Mouse (Mus musculus): ENCODE data around the gene Yy1.
A peak's percentile ranks its signal among the peaks of the same experiment; 100 is the strongest.

Yy1 gene

DNA sequence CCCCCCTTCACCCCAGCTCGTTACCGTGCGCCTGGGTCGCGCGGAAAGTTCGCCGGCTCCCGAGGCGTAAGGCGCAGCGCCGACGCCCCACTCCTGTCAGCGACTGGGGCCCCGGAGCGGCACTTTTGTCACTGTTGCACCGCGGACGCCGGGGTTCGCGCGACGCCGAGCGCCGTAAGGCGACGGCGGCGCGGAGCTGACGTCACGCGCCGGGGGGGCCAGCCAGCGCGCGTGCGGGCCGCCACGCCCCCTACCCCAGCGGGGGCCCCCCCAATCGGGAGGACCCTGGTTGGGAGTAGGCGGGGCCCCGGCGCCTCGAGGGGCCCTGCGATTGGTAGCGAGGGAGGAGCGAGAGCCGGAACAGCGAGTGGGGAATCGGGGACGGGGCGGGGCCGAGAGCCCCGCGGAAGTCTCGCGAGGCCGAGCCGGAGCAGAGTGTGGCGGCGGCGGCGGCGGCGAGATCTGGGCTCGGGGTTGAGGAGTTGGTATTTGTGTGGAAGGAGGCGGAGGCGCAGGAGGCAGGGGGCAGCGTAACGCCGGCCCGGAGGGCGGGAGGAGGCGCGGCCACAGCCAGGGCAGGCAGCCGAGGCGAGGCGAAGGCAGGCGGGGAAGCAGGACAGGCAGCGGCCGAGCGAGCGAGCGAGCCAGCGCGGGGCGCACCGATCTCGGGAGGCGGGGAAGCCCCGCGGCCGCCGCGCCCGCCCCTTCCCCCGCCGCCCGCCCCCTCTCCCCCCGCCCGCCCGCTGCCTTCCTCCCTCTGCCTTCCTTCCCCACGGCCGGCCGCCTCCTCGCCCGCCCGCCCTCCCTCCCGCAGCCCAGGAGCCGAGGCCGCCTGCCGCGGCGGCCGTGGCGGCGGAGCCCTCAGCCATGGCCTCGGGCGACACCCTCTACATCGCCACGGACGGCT, at the start of gene Yy1:
Yy1 (plus strand) TSS at position 428 of the 907 bp plus-strand sequence.
- peak; percentile 99 for DNase-seq (ENCODE audit: low spot score in 2 of 2)

DNA sequence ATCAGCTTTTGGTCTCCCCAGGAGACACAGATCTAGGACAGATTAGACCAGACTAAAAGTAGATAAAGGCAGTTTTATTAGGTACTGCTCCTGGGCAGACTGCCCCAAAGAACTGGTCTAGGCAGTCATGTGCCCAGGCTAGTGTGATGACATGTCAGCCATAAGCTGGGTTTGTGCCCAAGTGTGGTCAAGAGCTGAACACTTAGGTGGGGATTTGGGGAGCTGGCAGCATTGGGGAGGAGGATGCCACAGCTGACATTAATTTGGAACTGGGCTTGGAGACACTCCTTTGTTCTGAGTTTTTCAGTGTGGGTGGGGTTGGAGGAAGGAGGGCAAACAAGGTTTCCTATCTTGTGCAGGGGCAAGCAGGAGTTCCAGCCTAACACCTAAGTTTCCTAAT, 46.8 kb upstream of the Yy1 start:
- no peak for DNase-seq (ENCODE audit: low spot score in 2 of 2)

DNA sequence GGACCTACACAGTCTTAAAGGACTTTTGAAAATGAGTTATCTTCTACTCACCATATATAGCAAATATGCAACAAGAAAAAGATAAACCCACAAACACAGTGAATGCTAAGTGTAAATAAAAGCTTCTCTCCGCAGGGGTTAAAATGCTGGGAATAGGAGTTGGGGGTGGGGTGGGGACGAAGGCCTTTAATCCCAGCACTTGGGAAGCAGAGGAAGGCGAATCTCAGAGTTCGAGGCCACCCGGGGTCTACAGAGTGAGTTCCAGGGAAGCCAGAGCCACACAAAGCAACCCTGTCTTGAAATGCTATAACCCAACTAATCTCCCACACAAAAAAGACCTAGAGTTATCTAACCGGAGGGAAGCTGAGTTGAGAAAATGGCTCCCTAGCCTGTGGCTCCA, 43.8 kb upstream of the Yy1 start:
- no peak for DNase-seq (ENCODE audit: low spot score in 2 of 2)

DNA sequence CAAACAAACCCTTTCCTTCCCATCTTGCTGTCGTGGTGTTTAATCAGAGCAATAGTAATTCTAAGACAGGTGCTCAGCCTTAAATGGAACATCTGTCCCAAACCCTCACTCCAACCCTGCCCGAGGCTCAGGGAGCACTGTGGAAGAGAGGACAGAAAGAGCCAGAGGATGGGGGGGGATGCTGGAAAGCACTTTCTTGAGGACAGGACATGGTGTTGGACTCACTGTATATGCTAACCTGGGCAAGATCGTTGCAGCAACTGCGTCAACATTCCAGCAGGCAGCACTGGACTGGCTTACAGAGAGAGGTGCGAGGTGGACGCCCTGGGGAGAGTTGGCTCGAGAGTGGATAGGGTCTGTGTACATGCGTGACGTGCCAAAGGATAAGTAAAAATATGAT, 43.3 kb upstream of the Yy1 start:
- DNase-seq (ENCODE audit: low spot score in 2 of 2) = no peak

DNA sequence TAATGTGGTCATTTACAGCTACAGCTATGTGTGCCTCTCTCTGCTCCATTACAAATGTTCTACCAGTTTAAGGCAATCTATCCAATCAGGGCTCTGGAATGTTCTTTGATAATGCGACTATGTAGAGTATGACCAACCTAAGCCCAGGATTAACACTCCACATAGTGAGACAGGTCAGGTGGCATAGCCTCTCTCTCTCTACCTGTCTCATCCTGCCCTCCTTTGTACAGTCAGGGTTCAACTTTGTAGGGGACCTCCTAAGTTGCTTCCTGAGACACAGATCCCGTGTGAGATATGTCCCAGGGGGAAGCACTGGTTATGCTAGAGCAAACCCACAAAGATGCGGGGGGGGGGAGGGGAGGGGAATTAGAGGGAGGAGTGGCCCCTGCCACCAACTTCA, 42.5 kb upstream of the Yy1 start:
- no peak for DNase-seq (ENCODE audit: low spot score in 2 of 2)

DNA sequence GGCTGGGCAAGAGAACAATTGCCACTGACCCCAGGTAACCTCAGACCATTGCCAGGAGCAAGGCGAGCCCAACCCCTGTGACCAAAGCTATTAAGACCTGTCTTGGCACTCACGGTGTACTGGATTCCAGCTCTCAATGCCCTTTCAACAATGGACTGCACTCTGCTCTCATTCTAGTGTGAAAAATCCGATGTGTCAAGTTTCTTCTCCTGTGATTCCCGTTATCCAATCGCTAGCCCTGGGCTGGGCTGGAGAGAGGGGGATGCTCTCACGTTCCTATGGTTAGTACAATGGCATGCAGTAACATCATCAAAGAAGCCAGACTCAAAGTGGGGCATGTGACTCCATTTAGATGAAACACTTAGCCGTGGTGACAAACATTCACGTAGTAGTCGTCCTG, 41.0 kb upstream of the Yy1 start:
- no peak for DNase-seq (ENCODE audit: low spot score in 2 of 2)

DNA sequence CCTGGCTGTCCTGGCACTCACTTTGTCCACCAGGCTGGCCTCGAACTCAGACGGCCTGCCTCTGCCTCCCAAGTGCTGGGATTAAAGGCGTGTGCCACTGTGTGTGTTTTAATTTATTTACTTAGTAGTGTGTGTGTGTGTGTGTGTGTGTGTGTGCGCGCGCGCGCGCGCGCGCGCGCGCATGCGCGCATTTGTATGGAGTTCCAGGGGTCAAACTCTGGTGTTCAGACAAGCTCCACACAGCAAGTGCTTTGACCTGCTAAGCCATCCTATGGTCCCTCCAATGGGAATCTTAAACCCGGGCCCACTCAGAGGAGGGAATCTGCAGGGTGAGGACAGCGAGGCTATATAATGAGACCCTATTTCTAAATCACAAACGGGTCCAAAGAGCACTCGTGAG, 37.6 kb upstream of the Yy1 start:
- DNase-seq (ENCODE audit: low spot score in 2 of 2) = no peak

DNA sequence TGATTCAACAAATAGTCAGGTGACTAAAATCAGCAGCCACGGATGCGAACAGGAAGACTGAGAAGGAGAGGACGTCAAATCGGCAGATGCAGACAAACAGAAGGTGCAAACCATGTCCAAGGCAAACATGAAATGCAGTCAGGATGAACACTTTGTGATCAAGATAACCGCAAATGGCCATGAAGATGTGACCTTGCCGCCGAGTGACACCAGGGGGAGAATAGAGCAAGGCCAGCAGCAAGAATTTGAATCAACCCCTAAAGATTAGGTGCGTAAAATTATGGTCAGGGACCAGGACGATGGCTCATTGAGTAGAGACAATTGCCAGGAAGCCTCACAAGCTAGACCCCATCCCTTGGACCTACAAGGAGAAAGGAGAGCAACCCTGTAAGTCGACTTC, 36.2 kb upstream of the Yy1 start:
- no peak for DNase-seq (ENCODE audit: low spot score in 2 of 2)

DNA sequence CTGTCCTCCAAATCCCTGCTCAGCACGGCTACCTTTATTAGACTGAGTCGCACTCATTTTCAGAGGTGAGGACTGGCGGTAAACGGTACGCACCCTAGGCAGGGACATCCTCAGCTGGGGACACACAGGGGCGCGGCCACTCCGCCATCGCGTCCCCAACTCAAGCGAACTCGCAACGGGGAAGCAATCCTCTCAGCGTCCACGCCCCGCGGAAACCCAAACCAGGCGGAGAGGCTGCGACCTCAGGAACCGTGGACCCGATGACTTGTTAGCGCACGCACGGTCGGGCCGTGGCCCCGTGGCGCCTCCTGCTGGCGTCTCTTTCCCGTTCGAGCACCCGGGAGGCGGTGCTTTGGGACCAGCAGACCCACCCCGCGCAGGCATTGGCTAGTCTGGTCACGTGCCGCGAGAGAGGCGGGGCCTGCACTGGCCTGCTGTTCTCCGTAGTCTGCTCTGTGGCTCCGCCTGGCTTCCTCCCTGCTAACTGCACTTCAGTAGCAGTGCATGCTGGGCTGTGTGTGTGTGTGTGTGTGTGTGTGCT, 35.0 kb upstream of the Yy1 start:
- peak; percentile 97 for DNase-seq (ENCODE audit: low spot score in 2 of 2)

DNA sequence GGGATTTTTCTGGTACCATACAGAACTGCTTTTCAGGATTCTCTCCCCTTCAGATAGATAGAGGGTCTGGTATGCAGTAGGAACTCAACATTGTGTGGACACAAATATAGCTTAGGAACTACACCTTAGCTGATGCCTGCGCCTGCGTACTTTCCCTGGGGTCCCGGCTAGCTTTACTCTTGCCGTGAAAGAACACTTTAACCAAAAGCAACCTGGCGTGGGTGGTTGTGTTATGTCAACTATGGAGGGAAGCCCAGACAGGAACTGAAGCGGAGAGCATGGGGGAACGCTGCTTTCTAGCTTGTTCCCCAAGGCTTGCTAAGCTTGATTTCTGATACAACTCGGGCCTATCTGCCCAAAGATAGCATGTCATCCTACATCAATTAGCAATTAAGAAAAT, 34.5 kb upstream of the Yy1 start:
- no peak for DNase-seq (ENCODE audit: low spot score in 2 of 2)

DNA sequence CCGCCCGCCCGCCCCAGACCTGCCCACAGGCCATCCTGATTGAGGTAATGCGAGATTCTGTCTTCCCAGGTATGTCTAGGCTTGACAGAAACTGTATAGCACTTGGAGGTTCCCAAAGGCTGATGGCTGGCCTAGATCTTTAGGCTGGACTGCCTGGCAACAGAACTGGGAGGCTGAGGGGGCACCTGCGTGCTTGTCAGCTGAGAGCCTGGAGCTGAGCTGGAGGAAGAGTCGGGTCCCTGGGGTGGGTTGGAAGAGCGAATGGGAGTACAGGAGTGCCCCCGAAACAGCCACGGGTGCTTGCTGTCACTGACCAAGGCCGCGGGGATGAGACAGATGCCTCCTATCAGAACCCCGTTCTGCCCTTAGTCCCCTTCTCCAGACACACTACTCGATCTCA, 34.1 kb upstream of the Yy1 start:
- DNase-seq (ENCODE audit: low spot score in 2 of 2) = no peak

DNA sequence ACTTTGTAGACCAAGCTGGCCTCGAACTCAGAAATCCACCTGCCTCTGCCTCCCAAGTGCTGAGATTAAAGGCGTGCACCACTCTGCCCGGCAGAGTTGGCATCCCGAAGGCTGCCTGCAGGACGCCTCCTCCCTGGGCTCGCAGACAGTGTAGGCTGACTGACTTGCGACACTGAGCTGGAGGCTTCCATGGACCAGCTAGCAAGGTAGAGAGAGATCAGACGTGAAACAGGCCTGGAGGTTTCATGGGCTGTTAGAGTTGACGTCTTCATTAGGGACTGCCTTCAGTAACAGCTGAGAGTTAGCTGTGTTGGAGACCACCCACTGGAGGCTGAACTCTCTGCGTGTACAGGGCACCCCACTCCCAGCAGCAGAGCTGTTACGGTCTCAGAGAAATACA, 33.5 kb upstream of the Yy1 start:
- no peak for DNase-seq (ENCODE audit: low spot score in 2 of 2)

DNA sequence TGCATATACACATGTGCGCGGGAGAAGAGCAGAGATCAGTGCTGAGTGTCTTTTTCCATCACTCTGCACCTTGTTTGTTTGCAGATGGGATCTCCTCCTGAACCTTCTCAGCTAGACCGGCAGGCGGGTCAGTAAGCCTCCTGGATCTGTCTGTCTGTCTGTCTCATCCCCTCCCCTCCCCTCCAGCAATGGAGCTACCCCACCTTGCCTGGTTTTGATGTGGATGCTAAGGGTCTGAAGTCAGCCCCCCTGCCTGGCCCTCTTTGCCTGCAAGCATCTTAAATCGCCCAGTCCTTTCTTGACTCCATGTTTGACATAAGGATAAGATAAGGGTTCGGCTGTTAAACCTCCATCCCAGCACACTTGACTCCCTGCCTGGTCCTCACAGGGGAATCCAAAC, 32.8 kb upstream of the Yy1 start:
- no peak for DNase-seq (ENCODE audit: low spot score in 2 of 2)

DNA sequence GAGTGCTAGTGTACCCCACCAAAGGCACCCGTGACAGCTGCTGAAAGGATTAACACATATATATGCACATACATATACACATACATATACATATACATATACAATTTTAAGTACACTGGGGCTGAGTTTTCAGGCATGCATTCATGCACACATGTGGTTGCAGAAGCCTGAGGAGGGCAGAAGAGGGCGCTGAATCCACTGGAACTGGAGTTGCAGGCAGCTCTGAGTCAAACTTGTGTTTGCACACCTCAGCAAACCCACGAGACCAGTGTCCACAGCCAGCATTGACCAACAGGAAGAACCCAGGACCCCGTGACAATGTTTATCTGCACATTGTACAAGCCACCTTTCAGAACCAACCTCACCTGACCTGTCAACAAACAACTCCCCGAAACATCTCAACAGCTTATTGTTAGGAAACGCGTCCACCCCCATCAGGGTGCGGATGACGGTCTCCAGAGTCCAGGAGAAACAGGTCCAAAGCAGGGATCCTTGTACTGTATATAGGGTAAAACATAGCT, 32.2 kb upstream of the Yy1 start:
- DNase-seq (ENCODE audit: low spot score in 2 of 2) = peak; percentile 42 to 47

DNA sequence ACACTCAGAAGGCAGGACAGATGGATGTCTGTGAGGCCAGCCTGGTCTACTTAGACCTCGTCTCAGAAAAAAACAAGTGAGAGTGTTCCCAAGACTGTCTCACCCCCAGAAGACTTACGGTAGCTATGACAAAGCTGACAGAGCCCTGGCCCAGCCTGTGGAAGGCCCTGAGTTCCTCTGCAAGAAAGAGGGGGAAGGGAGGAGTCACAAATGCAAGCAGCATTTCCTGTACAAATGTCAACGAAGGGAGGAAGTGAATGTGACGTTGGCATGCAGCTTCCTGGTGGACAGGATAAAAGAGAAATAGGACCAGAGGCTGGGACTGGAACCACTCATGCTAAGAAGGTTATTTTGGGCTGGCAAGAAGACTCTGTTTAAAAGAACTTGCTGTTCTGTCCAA, 31.6 kb upstream of the Yy1 start:
- DNase-seq (ENCODE audit: low spot score in 2 of 2) = peak; percentile 76 to 81

DNA sequence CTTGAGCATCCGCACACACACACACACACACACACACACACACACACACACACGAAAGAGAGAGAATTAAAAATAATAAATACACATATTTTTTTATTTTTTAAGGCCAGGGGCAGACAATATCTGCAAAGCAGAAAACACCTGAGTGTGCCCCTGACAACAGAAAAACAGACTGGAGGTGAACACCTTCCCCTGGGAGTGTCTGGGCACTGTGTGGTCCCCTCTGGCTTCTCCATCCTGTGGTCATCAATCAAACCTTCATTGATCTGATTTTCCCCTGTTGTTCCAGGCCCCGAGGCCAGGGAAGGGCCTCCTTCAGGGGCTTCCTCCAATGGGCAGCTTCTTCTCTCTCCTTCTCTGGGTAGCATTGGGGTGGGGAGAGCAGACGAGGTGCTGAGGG, 31.1 kb upstream of the Yy1 start:
- no peak for DNase-seq (ENCODE audit: low spot score in 2 of 2)

DNA sequence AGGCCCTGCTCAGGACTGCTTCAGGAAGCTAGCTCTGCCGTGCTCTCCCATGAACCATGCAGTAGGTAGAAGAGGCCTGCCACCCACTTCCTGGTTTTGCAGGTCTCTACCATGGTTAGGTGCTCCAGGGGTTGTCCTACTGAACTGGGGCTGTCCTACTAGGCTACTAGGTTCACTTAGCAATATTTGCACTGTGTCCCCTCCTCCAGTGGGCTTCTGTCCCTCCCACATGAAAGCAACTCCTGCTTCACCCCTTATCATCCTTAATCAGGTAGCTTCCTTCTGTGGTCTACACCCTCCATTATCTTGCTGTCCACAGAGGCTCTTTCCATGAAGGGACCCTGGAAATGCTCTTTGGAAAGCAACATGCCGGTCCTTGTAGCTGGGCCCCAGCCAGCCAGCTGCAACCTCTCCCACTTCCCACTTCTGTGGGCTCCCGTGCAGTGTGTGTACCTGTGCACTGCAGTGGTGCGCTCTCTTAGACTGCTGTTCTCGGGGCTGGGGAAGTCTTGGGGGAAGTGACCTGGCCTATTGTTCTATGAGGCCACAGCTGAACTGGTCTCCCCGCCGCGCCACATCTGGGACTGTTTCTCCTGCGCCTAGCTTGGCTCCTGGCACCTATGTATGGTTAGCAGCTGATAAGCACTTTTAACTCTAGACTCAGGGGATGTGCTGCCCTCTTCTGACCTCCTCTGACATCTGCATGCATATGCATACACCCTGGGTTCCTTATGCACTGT, 29.5 kb upstream of the Yy1 start:
- peak; percentile 71 to 78 for DNase-seq (ENCODE audit: low spot score in 2 of 2)

DNA sequence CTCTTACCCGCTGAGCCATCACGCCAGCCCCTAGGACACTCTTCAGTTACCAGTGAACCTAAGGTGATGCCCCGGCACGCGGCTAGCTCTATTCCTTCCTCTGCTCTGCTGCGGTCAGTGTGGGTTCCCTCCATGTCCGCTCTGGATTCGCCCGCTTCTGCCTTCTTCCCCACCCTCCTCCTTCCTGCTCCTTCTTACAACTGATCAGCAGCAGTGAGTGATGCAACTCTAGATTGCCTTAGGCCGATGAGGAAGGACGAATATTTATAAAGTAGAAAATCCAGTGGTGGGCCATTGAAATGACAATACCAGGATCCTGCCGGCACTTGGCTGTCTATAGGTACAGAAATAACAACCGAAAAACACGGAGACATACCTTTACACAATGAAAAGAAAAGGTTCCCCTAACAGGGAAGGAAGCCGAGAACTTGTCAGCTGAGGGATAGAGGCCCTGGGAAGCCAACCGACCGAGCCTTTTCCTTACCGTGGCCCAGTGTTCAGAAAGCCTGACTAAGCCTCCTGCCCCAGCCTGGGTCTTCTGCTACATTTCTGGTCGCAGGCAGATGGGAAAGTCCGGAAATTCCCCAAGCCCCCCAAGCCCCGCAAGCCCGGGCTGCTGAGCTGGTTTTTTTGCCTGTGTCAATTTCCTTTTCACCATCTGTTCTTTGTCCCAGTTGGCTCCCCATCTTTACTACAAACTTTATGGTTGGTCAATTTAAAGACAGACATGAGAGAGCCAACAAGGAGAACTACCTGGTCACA, 27.7 kb upstream of the Yy1 start:
- peak; percentile 21 to 53 for DNase-seq (ENCODE audit: low spot score in 2 of 2)

DNA sequence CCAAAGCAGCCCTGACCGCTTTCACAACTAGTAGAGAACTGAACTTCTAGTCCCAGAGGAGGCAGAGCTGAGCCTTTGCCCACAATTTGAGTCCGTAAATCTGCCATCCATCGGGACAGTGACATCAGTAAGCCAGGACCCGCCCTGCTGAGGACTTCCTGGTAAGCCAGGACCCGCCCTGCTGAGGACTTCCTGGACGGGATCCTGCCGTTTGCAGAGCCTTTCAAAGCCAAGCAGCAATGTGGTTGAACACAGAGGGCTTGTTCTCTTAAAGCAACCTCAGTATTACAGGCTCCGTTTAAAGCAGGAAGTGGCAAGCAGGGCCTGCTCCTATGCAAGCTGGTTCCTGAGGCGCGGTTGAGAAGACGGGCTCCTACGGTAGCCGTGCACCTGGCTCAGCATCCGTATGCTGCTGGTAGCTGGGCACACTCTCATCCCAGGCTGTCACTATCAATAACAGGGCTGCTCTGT, 27.0 kb upstream of the Yy1 start:
- peak; percentile 81 to 83 for DNase-seq (ENCODE audit: low spot score in 2 of 2)

DNA sequence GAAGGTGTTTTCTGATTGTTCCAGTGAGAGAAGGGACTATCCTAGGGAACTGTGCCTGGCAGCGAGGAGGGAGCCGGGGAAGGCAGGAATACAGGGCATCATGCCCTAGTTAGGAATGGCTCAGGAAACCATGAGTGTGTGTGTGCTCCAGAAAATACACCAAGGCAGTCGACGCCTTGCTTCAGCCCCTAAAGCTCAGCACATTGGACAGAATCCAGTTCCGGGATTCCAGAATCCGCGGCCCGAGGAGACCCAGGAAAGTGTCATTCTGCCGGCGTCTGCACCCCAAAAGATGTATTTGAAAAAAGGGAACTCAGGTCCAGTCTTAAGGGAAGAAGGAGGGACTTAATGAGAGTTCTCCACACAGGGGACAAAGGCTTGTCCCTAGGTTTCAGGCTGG, 26.5 kb upstream of the Yy1 start:
- no peak for DNase-seq (ENCODE audit: low spot score in 2 of 2)

DNA sequence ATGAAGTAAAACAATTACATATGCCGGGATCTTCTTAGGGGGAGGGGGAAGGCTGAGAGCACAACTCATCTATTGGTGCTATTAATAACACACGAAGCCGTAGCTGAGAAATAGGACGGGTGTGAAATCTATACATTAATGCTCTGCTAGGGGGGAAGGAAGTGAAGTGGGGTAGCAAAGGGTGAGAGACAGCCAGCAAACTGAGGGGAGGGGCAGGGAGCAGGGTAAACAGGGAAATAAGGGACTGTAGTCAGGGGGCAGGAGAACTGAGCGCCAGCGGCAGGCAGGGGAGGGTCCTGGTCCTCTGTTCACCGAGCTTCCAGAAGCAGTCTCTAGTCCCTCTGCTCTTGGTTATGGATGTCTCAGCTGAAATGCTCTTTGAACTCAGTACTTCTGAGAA, 25.9 kb upstream of the Yy1 start:
- no peak for DNase-seq (ENCODE audit: low spot score in 2 of 2)
